Mouse (Mus musculus) testis, adult 2 months (tissue): ENCODE results near the gene Car5a.

ENCODE experiments used
- CTCF ChIP-seq: fragments of 200-500 bp; IDR thresholded peaks from 2 replicates; pipeline ENCODE4 v1.5.1; 2012; ENCODE audit warnings: low read depth, mild to moderate bottlenecking, inconsistent platforms, low read length, moderate library complexity; ENCODE audit not compliant: control insufficient read depth, insufficient read depth, insufficient replicate concordance
- POLR2A ChIP-seq: fragments of 200-500 bp; IDR thresholded peaks from 2 replicates; pipeline ENCODE4 v1.6.1; 2012; ENCODE audit warnings: low read depth, mild to moderate bottlenecking, inconsistent platforms, low read length, moderate library complexity; ENCODE audit not compliant: control insufficient read depth

GRCm38 (mm10) chr8:121958395-121958794 lies 13.7 kb upstream of the Car5a start:
- TF ChIP-seq CTCF (no peak), POLR2A (no peak)
